Comparison of ENCODE assay signal across 20 mouse cellular contexts in genomic region chr1:80239481-80239880, GRCm38 (mm10). TPM values are rescaled to one million over a fixed set of nuclear protein-coding genes. Genes with fewer than 3 reads are reported as not detected.
A peak's percentile ranks its signal among the peaks of the same experiment; 100 is the strongest.
DNase-seq lines count a peak whose midpoint lies in the region; ATAC-seq and TF ChIP-seq lines count a peak whose summit lies in the region.
"Had no signal": no experiment of that assay in that cellular context is flagged by ENCODE, and none has a peak within 500 bp of the region (broad histone marks: within the 10 kb centered on the region; RNA-seq: fewer than 3 reads in every experiment).

No protein-coding gene starts in this region.

- WGBS in midbrain, embryonic 10.5 days, result 74% methylated on average over 11 of the region's 11 CpGs
- whole genome bisulfite sequencing in midbrain, postnatal 0 days, result 71% methylated on average over 11 of the region's 11 CpGs

- no peaks in the 10 kb centered on the region for H3K36me3 ChIP-seq in midbrain, embryonic 10.5 days
- no peaks in the 10 kb centered on the region for H3K36me3 ChIP-seq in midbrain, postnatal 0 days (ENCODE audit: insufficient read depth, low read length)
- H3K36me3 ChIP-seq: forebrain, embryonic 12.5 days; G1E; heart, embryonic 12.5 days; hindbrain, embryonic 12.5 days had no signal

- peak overlapping the region; percentile 42 for H3K27ac ChIP-seq in midbrain, embryonic 10.5 days (replicated peaks)
- H3K27ac ChIP-seq in midbrain, postnatal 0 days (ENCODE audit: low read depth, low read length), result no peak overlapping the region
- H3K27ac ChIP-seq: forebrain, embryonic 12.5 days; hindbrain, embryonic 12.5 days; hindbrain, postnatal 0 days had no signal

- TF ChIP-seq CTCF in midbrain, postnatal 0 days (IDR thresholded peaks at IDR 0.05), result no peak

- H3K27me3 ChIP-seq in midbrain, embryonic 10.5 days (ENCODE audit: low read depth, poor library complexity, severe bottlenecking), result peaks cover 14% of the 10 kb centered on the region
- no peaks in the 10 kb centered on the region for H3K27me3 ChIP-seq in midbrain, postnatal 0 days (ENCODE audit: insufficient read depth, low read length)
- H3K27me3 ChIP-seq: CH12.LX; heart, embryonic 12.5 days; hindbrain, embryonic 12.5 days had no signal

- no peak overlapping the region for H3K4me3 ChIP-seq in midbrain, embryonic 10.5 days
- no peak overlapping the region for H3K4me3 ChIP-seq in midbrain, postnatal 0 days (ENCODE audit: low read depth, low read length)
- H3K4me3 ChIP-seq: forebrain, embryonic 12.5 days; heart, embryonic 12.5 days; hindbrain, embryonic 12.5 days had no signal

- no peak overlapping the region for H3K4me2 ChIP-seq in midbrain, postnatal 0 days (ENCODE audit: low read depth, low read length, poor library complexity, severe bottlenecking)
- H3K4me2 ChIP-seq: forebrain, embryonic 12.5 days; heart, embryonic 12.5 days; hindbrain, embryonic 12.5 days had no signal

- H3K4me1 ChIP-seq in midbrain, embryonic 10.5 days, result peaks cover 37% of the 10 kb centered on the region
- H3K4me1 ChIP-seq in midbrain, postnatal 0 days (ENCODE audit: insufficient read depth, low read length), result no peaks in the 10 kb centered on the region
- H3K4me1 ChIP-seq: heart, embryonic 12.5 days had no signal

- peak; percentile 9 for DNase-seq in gastrocnemius, adult 18-20 months (ENCODE audit: low spot score)
- no peak for DNase-seq in gastrocnemius, postnatal 10 days
- no peak for DNase-seq in midbrain, embryonic 10.5 days (ENCODE audit: low spot score)
- no peak for DNase-seq in midbrain, postnatal 0 days (ENCODE audit: low spot score)
- DNase-seq in Muller cell, postnatal 12 days (ENCODE audit: inconsistent ontology term), result peak; percentile 24
- DNase-seq in cerebellum, postnatal 4 days (ENCODE audit: low spot score in 2 of 2), result no peak
- DNase-seq in thymus, postnatal 10 days (ENCODE audit: low spot score in 2 of 2), result no peak
- DNase-seq: adrenal gland, adult 2 months; adrenal gland, postnatal 25 days; cerebellum, adult 18-20 months; cerebellum, adult 9-11 months; cerebellum, postnatal 36 days; forebrain, postnatal 0 days; kidney, adult 11 months had no signal

- no peaks in the 10 kb centered on the region for H3K9me3 ChIP-seq in midbrain, embryonic 10.5 days (replicated peaks)
- no peaks in the 10 kb centered on the region for H3K9me3 ChIP-seq in midbrain, postnatal 0 days (ENCODE audit: low read length)
- H3K9me3 ChIP-seq: forebrain, embryonic 12.5 days; G1E; heart, embryonic 12.5 days; hindbrain, embryonic 12.5 days had no signal

- no peak overlapping the region for H3K9ac ChIP-seq in midbrain, postnatal 0 days (replicated peaks; ENCODE audit: low read length, poor library complexity, severe bottlenecking)
- H3K9ac ChIP-seq: forebrain, embryonic 12.5 days; forebrain, postnatal 0 days; heart, embryonic 12.5 days; hindbrain, embryonic 12.5 days had no signal

- no peak for ATAC-seq in midbrain, postnatal 0 days (ENCODE audit: low FRiP score)
- ATAC-seq: forebrain, postnatal 0 days; hindbrain, postnatal 0 days had no signal

RNA-seq across cellular contexts. Expression of gene Fam124b, which starts 21.2 kb away (rescaled TPM):
- total RNA-seq in gastrocnemius, adult 18-20 months (2021), result 1 to 10 TPM in 1 of 2 experiments, under 1 TPM in 1; 0.84 to 1.1 TPM
- total RNA-seq in gastrocnemius, postnatal 10 days (2021), result 1 to 10 TPM; 2.4 to 2.6 TPM
- 0.36 and 0.47 TPM in 2 replicates for polyA plus RNA-seq in midbrain, embryonic 10.5 days (2016; fragmentation: Nextera tagmentation; extraction: Ambion mirVana)
- total RNA-seq in midbrain, postnatal 0 days (2014; rRNA removed), result 0.24 and 1.0 TPM in 2 replicates
- polyA plus RNA-seq in midbrain, postnatal 0 days (2015; fragmentation: Nextera tagmentation; extraction: Ambion mirVana), result 0.15 and 0.42 TPM in 2 replicates
- polyA plus RNA-seq: G1E had no signal

Comparison
In these comparisons a context has a peak if more than half of its experiments do, and no peak if none do; other contexts are left out.
1. DNase-seq: peak in gastrocnemius, adult 18-20 months (single experiment) and Muller cell, postnatal 12 days (single experiment); none in gastrocnemius, postnatal 10 days (single experiment), midbrain, embryonic 10.5 days (single experiment), midbrain, postnatal 0 days (single experiment), cerebellum, postnatal 4 days (0 of 2) and thymus, postnatal 10 days (0 of 2).